Mouse (Mus musculus): Measurements from ENCODE around the gene Gyg. TPM values are rescaled to one million over a fixed set of nuclear protein-coding genes. Genes with fewer than 3 reads are reported as not detected.

The Gyg gene
- 4.5 and 5.2 TPM in 2 replicates for polyA plus RNA-seq (2012; rRNA removed)

GRCm38 (mm10) chr3:20154531-20155367 is at the start of gene Gyg:
Gene Gyg (minus strand): TSS chr3:20155317.

Other genes starting within 250 kb of the Gyg start
- gene Cp, start 198.3 kb downstream of the Gyg start, polyA plus RNA-seq (2012; rRNA removed) = 0.38 and 0.52 TPM in 2 replicates
- 5.6 and 17.6 TPM in 2 replicates for gene Hps3, start 120.0 kb downstream of the Gyg start, polyA plus RNA-seq (2012; rRNA removed)
- 0.29 and 0.92 TPM in 2 replicates for gene Hltf, start 97.5 kb downstream of the Gyg start, polyA plus RNA-seq (2012; rRNA removed)
- 0.23 and 0.34 TPM in 2 replicates for gene Cpa3, start 86.9 kb upstream of the Gyg start, polyA plus RNA-seq (2012; rRNA removed)
- gene Cpb1, start 120.4 kb upstream of the Gyg start, polyA plus RNA-seq (2012; rRNA removed) = 0.10 and 0.45 TPM in 2 replicates
- gene Agtr1b, start 211.9 kb upstream of the Gyg start, polyA plus RNA-seq (2012; rRNA removed) = 0.18 and 0.39 TPM in 2 replicates

Data from stomach, adult 2 months (tissue).